Mouse (Mus musculus): Measurements from ENCODE around the gene Parp16.
"Not testable (repeated sequence)": the region's sequence is repeated elsewhere in the genome, so short reads cannot be mapped to it uniquely, and the experiment has no call there.

The Parp16 gene

DNA sequence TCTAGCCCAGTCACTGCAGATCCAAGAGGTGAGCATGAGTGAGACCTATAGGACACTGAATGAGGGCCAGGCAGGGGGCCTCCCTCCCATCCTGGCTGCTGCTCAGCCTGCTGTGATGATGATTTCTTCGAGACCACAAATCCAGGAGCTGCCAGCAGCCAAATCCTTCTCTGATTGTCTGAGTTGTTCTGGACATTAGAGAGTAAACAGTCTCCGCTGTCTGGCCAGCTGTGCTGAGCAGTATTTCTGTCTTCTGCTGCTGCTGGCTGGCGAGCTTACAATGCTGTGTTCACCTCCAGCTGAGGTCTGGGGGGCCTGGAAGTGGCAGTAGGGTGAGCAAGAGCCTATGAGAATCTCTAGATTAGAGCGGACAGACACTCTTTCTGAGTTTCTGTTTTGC, 48.1 kb downstream of the Parp16 start:
- DNase-seq (ENCODE audit: low spot score): no peak

DNA sequence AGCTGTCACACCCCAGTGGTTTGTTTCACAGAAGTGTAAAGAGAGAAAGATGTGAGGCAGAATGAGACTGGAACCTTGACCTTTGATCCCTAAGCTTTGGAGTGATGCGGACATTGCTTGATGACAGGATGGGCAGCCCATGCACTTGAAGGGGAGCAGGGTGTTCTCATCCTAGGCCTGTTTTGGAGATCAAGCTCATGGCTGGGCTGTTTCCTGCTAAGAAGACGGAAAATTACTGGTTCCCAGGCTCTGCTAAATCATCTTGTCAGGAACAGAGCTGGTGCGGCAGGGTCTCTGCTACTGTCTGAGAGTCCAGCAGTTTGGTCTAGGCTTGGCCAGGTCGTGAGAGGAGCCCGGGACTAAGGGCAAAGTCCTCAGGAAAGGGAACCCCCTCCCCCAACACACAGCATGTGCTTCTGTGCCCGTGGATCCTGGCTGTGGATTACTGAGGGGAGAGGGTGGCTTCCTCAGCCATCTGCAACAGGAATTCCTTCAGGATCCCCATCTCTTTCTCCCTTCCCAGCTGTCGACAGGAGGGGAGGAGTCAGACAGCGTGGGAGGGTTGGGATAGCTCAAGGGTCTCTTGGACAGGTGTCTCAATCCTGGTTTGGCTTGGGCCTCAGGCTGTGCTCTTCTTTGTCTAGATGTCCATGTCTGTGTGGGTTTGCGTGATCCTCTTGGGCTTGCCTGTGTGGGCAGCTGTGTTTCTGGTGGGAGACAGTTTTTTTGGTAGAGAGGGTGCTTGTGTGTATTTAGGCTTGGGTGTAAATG, 49.1 kb downstream of the Parp16 start:
- no peak for DNase-seq (ENCODE audit: low spot score)

- DNase-seq (ENCODE audit: low spot score): no peak
These were observed 52.6 kb downstream of the Parp16 start for GRCm38 (mm10) chr9:65247502-65248376.

DNA sequence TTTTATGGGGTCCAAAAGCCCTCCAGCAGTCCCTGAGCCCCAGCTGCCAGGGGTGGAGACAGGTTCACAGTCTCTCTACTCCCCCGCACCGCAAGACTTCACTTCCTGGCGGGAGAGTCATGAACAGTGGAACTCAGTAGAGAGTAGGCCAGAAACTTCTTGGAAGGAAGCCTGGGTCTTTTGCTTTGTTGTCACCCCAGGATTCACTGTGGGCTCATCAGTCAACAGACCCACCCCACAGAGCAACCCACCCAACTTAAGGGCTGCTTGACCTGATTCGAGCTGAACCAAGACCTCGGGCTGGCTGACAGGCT, 53.2 kb downstream of the Parp16 start:
- no peak for DNase-seq (ENCODE audit: low spot score)

- DNase-seq (ENCODE audit: low spot score): no peak
These were observed 56.9 kb downstream of the Parp16 start for GRCm38 (mm10) chr9:65252026-65252425.

DNA sequence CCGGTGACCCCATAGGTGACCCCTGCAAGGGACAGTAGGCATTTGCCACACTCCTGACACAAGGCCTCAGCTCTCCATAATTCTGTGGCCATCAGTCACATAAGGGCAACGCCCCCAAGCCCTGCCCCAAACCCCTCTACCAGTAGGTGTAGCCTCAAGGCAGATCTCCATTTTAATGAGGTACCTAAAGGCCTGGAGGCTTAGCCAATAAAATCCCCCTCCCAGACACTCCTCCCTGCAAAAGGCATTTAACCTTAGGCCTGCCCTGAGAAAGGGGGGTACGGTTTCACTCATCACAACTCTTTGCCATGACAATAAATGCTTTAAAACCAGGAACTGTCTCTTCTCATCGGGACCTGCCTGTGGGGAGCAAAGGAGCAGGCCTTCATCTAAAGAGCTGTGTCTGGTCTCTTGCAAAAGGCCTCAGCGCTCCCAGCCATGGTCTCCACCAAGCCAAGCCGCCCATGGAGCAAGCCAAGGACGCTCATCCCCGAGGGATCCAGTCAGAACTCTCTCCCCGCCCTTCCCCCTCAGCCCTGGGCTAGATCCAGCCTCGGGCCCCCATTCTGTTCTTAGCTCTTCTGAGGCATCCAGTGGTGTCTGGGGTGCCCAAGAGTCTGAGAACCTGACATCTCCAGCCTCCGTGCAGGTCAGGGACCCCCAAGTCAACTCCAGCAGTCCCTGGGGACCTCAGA, 60.9 kb downstream of the Parp16 start:
- DNase-seq (ENCODE audit: low spot score): peak; percentile 62

- no peak for DNase-seq (ENCODE audit: low spot score)
These were observed 62.2 kb downstream of the Parp16 start for GRCm38 (mm10) chr9:65257218-65257910.

GRCm38 (mm10) chr9:65259366-65259765, 64.2 kb downstream of the Parp16 start:
- no peak for DNase-seq (ENCODE audit: low spot score)

GRCm38 (mm10) chr9:65261591-65262230, 66.6 kb downstream of the Parp16 start:
- no peak for DNase-seq (ENCODE audit: low spot score)

GRCm38 (mm10) chr9:65262641-65263120, 67.5 kb downstream of the Parp16 start:
- no peak for DNase-seq (ENCODE audit: low spot score)

DNA sequence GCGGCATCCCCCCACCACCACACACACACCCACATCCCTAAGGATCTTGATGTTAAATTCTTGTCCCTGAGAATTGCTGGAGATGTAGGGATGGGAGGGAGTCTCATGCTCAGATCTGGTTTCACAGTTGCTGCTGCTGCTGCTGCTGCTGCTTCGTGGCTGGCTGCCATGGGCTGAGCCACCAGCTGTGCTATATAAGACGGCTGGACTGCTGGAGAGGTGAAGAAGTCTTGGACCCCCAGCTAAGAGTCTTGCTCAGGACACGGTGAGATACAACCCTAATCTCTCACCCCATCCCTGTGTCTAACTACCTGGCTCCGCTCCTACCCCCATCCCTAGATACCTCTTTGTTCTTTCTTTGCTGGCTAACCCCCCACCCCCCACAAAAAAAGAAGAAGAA, 69.8 kb downstream of the Parp16 start, which contains the start of gene Cilp:
Cilp (plus strand) TSS at position 222 of the 400 bp plus-strand sequence.
- DNase-seq (ENCODE audit: low spot score): peak; percentile 70

- no peak for DNase-seq (ENCODE audit: low spot score)
These were observed 72.8 kb downstream of the Parp16 start for GRCm38 (mm10) chr9:65267742-65268515.

GRCm38 (mm10) chr9:65273048-65273809, 78.1 kb downstream of the Parp16 start:
- DNase-seq (ENCODE audit: low spot score): no peak

DNA sequence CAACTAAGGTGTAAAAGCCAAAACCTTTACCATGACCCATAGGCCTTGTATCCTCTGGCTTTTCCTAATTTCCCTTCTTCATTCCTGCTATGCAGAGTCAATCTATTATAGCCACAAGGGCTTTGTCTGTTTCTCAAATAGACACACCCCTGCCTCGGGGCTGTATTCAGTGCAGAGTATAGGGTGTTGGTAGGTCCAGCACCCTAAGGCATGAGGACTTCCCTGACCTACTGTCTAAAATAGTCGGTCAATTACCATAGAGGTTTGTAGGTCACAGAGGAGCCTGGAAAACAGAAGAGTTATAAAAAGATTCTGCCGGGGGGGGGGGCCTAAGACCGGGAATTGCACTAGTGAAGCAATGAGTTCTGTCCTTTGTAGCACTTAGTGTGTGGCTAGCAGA, 78.7 kb downstream of the Parp16 start:
- no peak for DNase-seq (ENCODE audit: low spot score)

DNA sequence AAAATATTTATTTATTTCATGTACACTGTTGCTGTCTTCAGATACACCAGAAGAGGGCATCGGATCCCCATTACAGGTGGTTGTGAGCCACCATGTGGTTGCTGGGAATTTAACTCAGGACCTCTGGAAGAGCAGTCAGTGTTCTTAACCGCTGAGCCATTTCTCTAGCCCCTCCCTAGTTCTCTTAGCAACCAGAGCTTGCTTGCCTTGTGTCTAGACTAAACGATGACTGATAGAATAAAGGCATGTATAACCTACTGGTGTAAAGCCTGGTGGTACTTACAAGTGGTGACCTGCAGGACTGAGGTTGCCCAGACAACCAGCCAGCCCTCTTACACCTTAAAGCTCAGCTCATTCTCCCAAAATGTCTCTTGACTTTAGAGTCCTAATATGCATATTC, 79.7 kb downstream of the Parp16 start:
- not testable (repeated sequence) for DNase-seq (ENCODE audit: low spot score)

- DNase-seq (ENCODE audit: low spot score): no peak
These were observed 80.8 kb downstream of the Parp16 start for GRCm38 (mm10) chr9:65275810-65276530.

GRCm38 (mm10) chr9:65281536-65282151, 86.5 kb downstream of the Parp16 start:
- DNase-seq (ENCODE audit: low spot score): no peak

DNA sequence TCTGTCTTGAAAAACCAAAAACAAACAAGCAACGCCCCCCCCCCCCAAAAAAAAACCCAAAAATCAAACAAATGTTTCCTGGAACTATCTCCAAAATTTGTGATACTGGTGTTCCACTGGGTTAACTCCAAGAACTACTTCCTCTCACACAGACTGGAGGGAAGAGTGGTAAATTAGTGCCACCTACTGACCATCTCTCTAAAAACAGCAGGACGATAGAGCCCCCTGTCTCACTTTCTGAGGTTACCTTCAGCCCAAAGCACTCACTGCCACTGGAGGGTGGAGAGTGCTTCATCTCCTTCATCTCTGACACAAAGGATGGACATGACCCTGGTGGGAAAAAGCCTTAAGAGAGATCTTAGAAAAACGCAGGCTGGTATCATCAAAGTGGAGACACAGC, 88.1 kb downstream of the Parp16 start:
- no peak for DNase-seq (ENCODE audit: low spot score)

DNA sequence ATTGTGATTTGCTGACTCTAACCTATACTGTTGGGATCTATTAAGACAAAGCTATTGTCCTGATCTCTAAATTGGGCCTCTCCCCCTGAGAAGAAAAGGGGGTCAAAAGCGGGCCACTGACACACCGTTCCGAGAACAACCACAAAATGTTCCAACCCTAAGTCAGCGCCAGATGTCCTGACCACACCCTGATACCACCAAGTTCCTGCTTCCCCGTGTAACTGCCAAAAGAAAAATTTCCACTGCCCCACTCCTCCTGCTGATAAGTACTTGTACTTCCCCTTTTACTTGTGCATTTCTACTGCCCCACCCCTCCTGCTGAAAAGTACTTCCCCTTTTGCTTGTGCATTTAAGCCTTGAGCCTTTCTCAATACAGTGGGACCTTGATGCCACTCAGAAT, 93.1 kb downstream of the Parp16 start:
- not testable (repeated sequence) for DNase-seq (ENCODE audit: low spot score)

All from testis, postnatal 10 days (tissue).